Mouse (Mus musculus) liver, postnatal 0 days (tissue): ENCODE data around the gene Wdr60.

ENCODE experiments used
- CTCF ChIP-seq: sonication (generic); IDR thresholded peaks from 2 replicates; pipeline ENCODE4 v1.5.1; 2016; ENCODE audit warnings: antibody characterized with exemption, low read depth
- EP300 ChIP-seq: IDR thresholded peaks from 2 replicates; pipeline ENCODE4 v1.6.1; 2016; ENCODE audit warnings: antibody characterized with exemption, low read depth, mild to moderate bottlenecking

DNA sequence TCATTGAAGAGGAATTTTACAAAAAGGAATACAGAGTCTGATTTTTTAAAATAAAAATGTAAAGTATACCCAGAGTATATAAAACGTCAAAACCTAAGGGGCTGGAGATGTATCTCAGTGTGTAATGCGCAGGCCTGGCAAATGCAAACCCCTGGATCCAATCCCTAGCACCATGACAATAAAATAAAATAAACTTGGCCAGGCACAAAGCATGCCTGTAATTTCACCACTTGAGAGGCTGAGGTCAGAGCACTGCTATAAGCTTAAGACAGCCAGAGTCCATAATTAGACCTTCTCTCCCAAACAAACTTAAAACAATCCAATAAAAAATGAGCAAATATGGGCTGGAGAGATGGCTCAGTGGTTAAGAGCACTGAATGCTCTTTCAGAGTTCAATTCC lies 39.7 kb downstream of the Wdr60 start:
- TF ChIP-seq EP300, result no peak
- TF ChIP-seq CTCF, result no peak
